Mouse (Mus musculus) heart, postnatal 36 days (tissue): ENCODE results near the gene Foxm1. TPM values are rescaled to one million over a fixed set of nuclear protein-coding genes. Genes with fewer than 3 reads are reported as not detected.

ENCODE experiments used
- DNase-seq, 2 experiments: peaks; one replicate each; pipeline ENCODE4 v3.0.0; 2021 to 2022
- intact Hi-C: fragments of 180-260 bp; cut with DNase I; formaldehyde crosslinking; loops from one replicate; pipeline ENCODE4 v1.15.1; 2025
- total RNA-seq, 2 experiments: library from RNA; stranded (reverse); gene quantifications; 2 replicates each; pipeline ENCODE4 v1.2.3; 2021

Gene Foxm1
- total RNA-seq, 2 experiments from 2014 or later, result 1.7 to 1.9 TPM

GRCm38 (mm10) chr6:128421480-128421879 lies 58.7 kb downstream of the Foxm1 start:
- DNase-seq, result no peak
- intact Hi-C loops, result loop anchor here (10.0 kb wide), 1 partner anchor 343 kb away; no protein-coding TSS in a partner anchor

DNA sequence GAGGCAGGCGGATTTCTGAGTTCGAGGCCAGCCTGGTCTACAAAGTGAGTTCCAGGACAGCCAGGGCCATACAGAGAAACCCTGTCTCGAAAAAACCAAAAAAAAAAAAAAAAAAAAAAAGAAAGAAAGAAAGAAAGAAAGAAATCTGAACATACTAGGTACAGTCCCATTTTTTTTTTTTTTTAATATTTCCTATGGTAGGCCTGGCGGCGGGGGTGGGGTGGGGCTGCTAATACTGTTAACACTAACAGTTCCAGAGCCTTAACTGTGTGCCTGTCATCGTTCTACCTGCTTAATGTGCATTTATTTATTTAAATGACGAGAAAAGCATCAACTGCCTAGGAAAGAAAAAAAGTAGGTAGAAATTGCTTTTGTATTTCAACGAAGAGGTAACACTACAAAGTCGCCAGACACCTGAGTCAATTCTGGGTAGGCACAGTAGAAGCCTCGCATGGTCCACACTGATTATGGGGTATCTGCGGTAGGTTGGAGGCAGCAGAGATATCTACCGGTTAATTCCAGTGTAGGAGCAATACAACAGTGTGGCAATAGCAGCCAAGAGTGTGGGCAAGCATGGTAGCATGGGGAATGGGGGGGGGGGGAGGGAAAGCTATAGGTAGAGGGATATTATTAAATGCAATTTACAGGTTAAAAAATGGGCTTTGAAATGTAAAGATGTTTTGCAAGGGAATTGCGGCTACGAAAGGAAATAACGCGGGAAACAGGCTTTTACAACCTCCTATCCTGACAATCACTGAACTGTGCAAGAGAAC lies 60.9 kb downstream of the Foxm1 start:
- DNase-seq, result no peak
- intact Hi-C loops, result loop anchor here (10.0 kb wide), 1 partner anchor 341 kb away; no protein-coding TSS in a partner anchor

GRCm38 (mm10) chr6:128424269-128425019 lies 61.7 kb downstream of the Foxm1 start, which contains the start of gene Itfg2:
Itfg2 (minus strand) TSS chr6:128424931.
- peak; percentile 94 to 98 for DNase-seq
- intact Hi-C loops, result loop anchor here (10.0 kb wide), 1 partner anchor 340 kb away; no protein-coding TSS in a partner anchor

GRCm38 (mm10) chr6:128425046-128425445 lies 62.3 kb downstream of the Foxm1 start:
- no peak for DNase-seq
- intact Hi-C loops, result loop anchor here (10.0 kb wide), 1 partner anchor 340 kb away; no protein-coding TSS in a partner anchor

Other genes with a start within 250 kb of the Foxm1 start
- gene Tspan9, start 219.4 kb upstream of the Foxm1 start, total RNA-seq, result 100 to 1,000 TPM in 1 of 2 experiments, 10 to 100 TPM in 1; 80.9 to 113 TPM
- gene Tead4, start 62.1 kb upstream of the Foxm1 start, total RNA-seq, result 1 to 10 TPM; 3.6 to 3.7 TPM
- 1 to 10 TPM; 6.4 to 7.6 TPM for gene Tulp3, start 7.1 kb upstream of the Foxm1 start, total RNA-seq
- 10 to 100 TPM; 10.6 to 10.7 TPM for gene Rhno1, start 56 bp upstream of the Foxm1 start, total RNA-seq
- gene Tex52, start 12.5 kb downstream of the Foxm1 start, total RNA-seq, result not detected
- gene Gm44596, start 12.5 kb downstream of the Foxm1 start, total RNA-seq, result not detected
- gene Nrip2, start 36.3 kb downstream of the Foxm1 start, total RNA-seq, result 1 to 10 TPM; 1.4 TPM
- gene Itfg2, start 62.0 kb downstream of the Foxm1 start, total RNA-seq, result 10 to 100 TPM; 16.7 to 17.9 TPM
- 100 to 1,000 TPM; 320 to 392 TPM for gene Fkbp4, start 75.7 kb downstream of the Foxm1 start, total RNA-seq
- gene Pzp, start 163.8 kb downstream of the Foxm1 start, total RNA-seq, result 1 to 10 TPM; 1.2 to 2.2 TPM
- not detected for gene A2ml1, start 218.6 kb downstream of the Foxm1 start, total RNA-seq